Mouse (Mus musculus) lung, embryonic 15.5 days (tissue): Measurements from ENCODE around the gene Tifab. TPM values are rescaled to one million over a fixed set of nuclear protein-coding genes. Genes with fewer than 3 reads are reported as not detected.

Experiments
- ATAC-seq: fragments of 200-750 bp; cut with Nextera tagmentation; 2 replicates; pipeline ENCODE4 v1.8.0; 2017; ENCODE audit warnings: moderate number of reproducible peaks, borderline replicate concordance; ENCODE audit not compliant: low FRiP score, low TSS enrichment; ENCODE audit errors: extremely low read depth
- H3K27ac ChIP-seq: fragments of 300-500 bp; sonication (generic); 2 replicates; pipeline ENCODE4 v1.5.1; 2015; ENCODE audit warnings: moderate library complexity, mild to moderate bottlenecking, inconsistent platforms
- H3K27me3 ChIP-seq: fragments of 300-500 bp; sonication (generic); 2 replicates; pipeline ENCODE4 v1.6.1; 2015; ENCODE audit warnings: inconsistent platforms
- H3K36me3 ChIP-seq: fragments of 300-500 bp; sonication (generic); 2 replicates; pipeline ENCODE4 v1.6.1; 2015; ENCODE audit warnings: inconsistent platforms
- H3K4me1 ChIP-seq: fragments of 300-500 bp; sonication (generic); 2 replicates; pipeline ENCODE4 v1.6.1; 2015; ENCODE audit warnings: inconsistent platforms
- H3K4me2 ChIP-seq: fragments of 300-500 bp; sonication (generic); 2 replicates; pipeline ENCODE4 v1.6.1; 2015; ENCODE audit warnings: inconsistent platforms, mild to moderate bottlenecking, moderate library complexity
- H3K4me3 ChIP-seq: fragments of 300-500 bp; sonication (generic); 2 replicates; pipeline ENCODE4 v1.5.1; 2015; ENCODE audit warnings: mild to moderate bottlenecking, inconsistent platforms
- H3K9ac ChIP-seq: fragments of 300-500 bp; sonication (generic); 2 replicates; pipeline ENCODE4 v1.6.1; 2015; ENCODE audit warnings: inconsistent platforms
- H3K9me3 ChIP-seq: fragments of 300-500 bp; sonication (generic); 2 replicates; pipeline ENCODE4 v1.6.1; 2016; ENCODE audit warnings: inconsistent platforms
- WGBS: fragments of 180-500 bp; shearing (Covaris S2); methylation state at CpG from one replicate; pipeline ENCODE4 v1.1.7; 2015; 5-methylcytosine and 5-hydroxymethylcytosine counted together
- polyA plus RNA-seq: library from polyadenylated mRNA; unstranded; fragments of >200 nt; fragmentation: Nextera tagmentation; extraction: Ambion mirVana; gene quantifications from 2 replicates; pipeline ENCODE4 v1.2.1, GENCODE M21; 2015

Tifab gene
- polyA plus RNA-seq, 1 experiment from 2014 or later = 3.1 TPM

DNA sequence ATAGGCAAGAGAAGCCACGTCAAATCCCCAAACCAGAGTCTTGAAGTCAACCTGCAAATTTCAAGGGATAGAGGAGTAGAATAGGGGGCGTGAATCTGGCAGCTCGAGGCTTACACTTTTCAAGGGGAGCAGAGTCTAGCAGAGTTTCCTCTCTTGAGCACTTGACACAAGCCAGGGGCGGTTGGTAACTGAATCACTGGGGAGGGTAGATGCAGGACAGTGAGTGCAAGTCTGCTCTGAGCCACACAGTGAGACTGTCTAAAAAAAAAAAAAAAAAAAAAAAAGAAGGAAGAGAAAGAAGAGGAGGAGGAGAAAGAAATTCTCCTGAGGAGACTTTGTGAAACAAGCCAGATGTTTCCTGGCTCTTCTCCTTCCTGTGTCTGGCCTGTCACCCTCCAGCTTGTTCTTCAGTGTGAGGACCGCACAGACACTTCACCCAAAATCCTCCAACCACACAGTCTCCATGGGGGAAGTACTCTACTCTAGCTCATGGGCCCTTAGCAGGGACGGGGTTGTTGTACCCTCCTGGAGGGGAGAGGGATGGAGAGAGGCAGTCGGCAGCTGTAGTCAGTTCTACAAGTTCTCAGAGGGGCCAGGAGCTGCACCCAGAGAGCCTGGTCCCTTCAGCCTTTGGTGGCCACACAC, 5.7 kb downstream of the Tifab start:
- Histone ChIP-seq H3K36me3 (no peaks in the 10 kb centered on the region), H3K27me3 (peaks cover 4% of the 10 kb centered on the region; the same call in 1 of the 2 replicates), H3K9ac (no peak overlapping the region), H3K4me1 (no peaks in the 10 kb centered on the region), H3K27ac (no peak overlapping the region; the same call in 1 of the 2 replicates), H3K4me3 (no peak overlapping the region), H3K9me3 (no peaks in the 10 kb centered on the region), H3K4me2 (no peak overlapping the region)
- ATAC-seq = no peak
- 43% methylated on average over 7 of the region's 7 CpGs for WGBS

DNA sequence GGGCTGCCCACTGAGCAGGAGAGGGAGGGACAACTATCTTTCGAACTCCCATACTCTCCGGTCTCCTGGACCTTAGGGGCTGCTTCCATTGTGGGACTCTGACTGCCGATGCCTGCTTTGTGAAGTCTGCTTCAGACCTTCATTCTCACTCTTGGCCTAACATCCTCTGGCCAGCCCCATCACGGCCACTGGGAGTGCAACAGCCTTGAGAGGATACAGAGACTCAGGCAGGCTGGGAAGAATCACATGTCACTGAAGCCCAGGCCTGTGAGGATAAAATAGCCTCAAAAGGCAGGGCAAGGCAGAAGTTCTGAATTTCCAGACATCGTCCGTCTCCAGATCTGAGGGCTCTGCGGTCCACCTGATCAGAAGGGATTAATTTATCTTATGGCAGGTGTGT, 6.6 kb downstream of the Tifab start:
- no peaks in the 10 kb centered on the region for H3K4me1 ChIP-seq

GRCm38 (mm10) chr13:56168403-56168781, 10.3 kb downstream of the Tifab start:
- ATAC-seq = no peak
- Histone ChIP-seq H3K4me1 (peaks cover 8% of the 10 kb centered on the region), H3K27me3 (no peaks in the 10 kb centered on the region), H3K4me2 (no peak overlapping the region), H3K27ac (no peak overlapping the region), H3K36me3 (no peaks in the 10 kb centered on the region), H3K9me3 (no peaks in the 10 kb centered on the region), H3K9ac (no peak overlapping the region), H3K4me3 (no peak overlapping the region)
- WGBS = 55% methylated on average over 3 of the region's 3 CpGs

More for the DNA sequence above, 6.6 kb downstream of the Tifab start:
- Histone ChIP-seq H3K4me2 (no peak overlapping the region), H3K9ac (no peak overlapping the region), H3K9me3 (no peaks in the 10 kb centered on the region), H3K27ac (no peak overlapping the region), H3K36me3 (no peaks in the 10 kb centered on the region), H3K27me3 (peaks cover 4% of the 10 kb centered on the region; the same call in 1 of the 2 replicates), H3K4me3 (no peak overlapping the region)
- no peak for ATAC-seq
- 79% methylated on average over 7 of the region's 7 CpGs for WGBS

GRCm38 (mm10) chr13:56167446-56168402, 11.0 kb downstream of the Tifab start:
- no peak overlapping the region for H3K9ac ChIP-seq
- no peak overlapping the region for H3K27ac ChIP-seq
- no peak overlapping the region for H3K4me2 ChIP-seq
- H3K27me3 ChIP-seq = no peaks in the 10 kb centered on the region
- 26% methylated on average over 11 of the region's 14 CpGs for WGBS
- no peak overlapping the region for H3K4me3 ChIP-seq
- H3K4me1 ChIP-seq = peaks cover 13% of the 10 kb centered on the region
- peak; percentile 57; the same call in 1 of the 2 replicates for ATAC-seq
- H3K9me3 ChIP-seq = no peaks in the 10 kb centered on the region
- H3K36me3 ChIP-seq = no peaks in the 10 kb centered on the region

DNA sequence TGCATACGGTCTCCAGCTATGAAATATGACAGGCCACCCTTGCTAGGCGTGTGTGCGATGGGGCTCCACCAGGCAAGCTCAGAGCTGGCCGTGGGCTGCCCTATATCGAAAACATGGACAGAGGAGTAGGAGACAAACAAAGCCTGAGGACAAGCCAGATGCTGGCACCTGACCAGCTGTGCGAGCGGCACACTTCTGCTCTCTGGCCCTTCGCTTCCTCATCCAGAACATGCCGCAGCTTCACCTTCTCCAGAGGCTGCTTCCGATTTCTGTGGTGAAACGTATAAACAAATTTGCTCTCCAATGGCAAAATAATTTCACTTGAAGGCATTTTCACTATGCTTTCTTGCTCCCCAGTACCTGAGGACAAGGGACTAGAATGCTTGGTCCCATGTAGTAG, 13.1 kb downstream of the Tifab start:
- Histone ChIP-seq H3K9me3 (no peaks in the 10 kb centered on the region), H3K4me3 (no peak overlapping the region), H3K27ac (no peak overlapping the region), H3K36me3 (no peaks in the 10 kb centered on the region), H3K27me3 (peaks cover 16% of the 10 kb centered on the region), H3K4me1 (peaks cover 13% of the 10 kb centered on the region), H3K4me2 (no peak overlapping the region), H3K9ac (no peak overlapping the region)
- WGBS = 80% methylated on average over 11 of the region's 11 CpGs
- ATAC-seq = no peak

DNA sequence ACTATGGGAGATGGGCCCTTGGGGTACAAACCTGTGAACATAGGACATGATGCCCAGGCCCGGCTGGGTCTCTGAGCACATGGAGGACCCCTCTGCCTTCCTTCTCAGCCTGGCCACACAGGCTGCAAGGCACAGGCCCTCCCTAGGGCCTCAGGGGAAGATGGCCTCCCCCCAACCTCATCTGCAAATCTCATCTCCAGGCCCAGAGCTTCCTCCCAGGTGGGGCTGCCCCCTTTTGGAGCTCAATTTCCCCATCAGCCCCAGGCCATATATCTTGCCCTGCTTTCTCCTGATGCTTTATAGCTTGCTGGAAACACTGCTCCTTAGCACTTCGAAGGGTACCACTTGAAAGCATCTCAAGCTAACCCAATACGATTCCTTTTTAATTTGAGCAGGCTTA, 14.3 kb downstream of the Tifab start:
- no peak for ATAC-seq
- Histone ChIP-seq H3K4me3 (no peak overlapping the region), H3K27ac (no peak overlapping the region), H3K9me3 (no peaks in the 10 kb centered on the region), H3K27me3 (peaks cover 21% of the 10 kb centered on the region), H3K36me3 (no peaks in the 10 kb centered on the region), H3K9ac (no peak overlapping the region), H3K4me1 (peaks cover 20% of the 10 kb centered on the region), H3K4me2 (no peak overlapping the region)
- WGBS = 82% methylated on average over 3 of the region's 3 CpGs

DNA sequence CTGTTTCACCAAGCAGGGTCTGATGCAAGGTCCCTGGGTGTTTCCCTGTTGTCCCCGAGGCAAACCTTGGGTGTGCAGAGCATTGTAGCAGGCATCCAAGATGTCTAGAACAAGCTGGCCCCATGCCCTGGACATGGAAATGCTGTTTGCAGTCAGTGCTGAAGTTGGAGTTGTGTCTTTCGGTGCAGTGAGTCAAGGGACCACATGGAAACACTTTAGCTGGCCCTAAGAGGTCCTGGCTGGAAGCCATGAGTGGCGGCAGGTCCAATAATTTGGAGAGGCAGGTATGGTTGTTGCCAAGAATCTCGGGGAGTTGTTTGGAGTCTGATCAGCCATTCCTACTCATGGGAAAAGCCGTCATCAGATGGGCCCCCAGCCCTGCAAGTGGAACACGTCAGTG, 14.9 kb downstream of the Tifab start:
- 24% methylated on average over 6 of the region's 6 CpGs for WGBS
- peaks cover 26% of the 10 kb centered on the region for H3K27me3 ChIP-seq
- H3K9ac ChIP-seq = no peak overlapping the region
- H3K27ac ChIP-seq = no peak overlapping the region
- ATAC-seq = no peak
- H3K9me3 ChIP-seq = no peaks in the 10 kb centered on the region
- H3K4me2 ChIP-seq = no peak overlapping the region
- peaks cover 25% of the 10 kb centered on the region for H3K4me1 ChIP-seq
- no peak overlapping the region for H3K4me3 ChIP-seq
- no peaks in the 10 kb centered on the region for H3K36me3 ChIP-seq

DNA sequence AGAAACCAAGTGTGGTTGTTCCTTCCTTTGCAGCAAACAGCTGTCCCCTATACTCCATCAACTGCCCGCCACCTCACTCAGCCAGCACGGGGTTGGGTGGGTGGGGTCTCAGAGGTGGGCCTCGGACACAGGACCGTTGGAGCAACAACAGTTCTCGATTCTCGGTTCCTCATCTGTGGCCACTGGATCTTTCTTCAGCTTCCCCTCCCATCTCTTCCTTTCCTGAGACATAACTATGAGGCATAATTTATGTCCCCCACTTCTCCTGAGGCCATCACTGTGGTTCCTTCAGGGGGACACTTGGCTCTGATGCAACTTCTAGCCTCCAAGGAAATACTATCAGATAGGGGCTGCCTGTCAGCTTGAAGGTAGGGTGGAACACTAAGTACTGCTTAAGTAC, 15.8 kb downstream of the Tifab start:
- peaks cover 26% of the 10 kb centered on the region for H3K27me3 ChIP-seq
- 61% methylated on average over 6 of the region's 6 CpGs for WGBS
- H3K9ac ChIP-seq = no peak overlapping the region
- peaks cover 25% of the 10 kb centered on the region for H3K4me1 ChIP-seq
- H3K4me3 ChIP-seq = no peak overlapping the region
- H3K9me3 ChIP-seq = no peaks in the 10 kb centered on the region
- ATAC-seq = no peak
- H3K4me2 ChIP-seq = no peak overlapping the region
- H3K27ac ChIP-seq = no peak overlapping the region
- H3K36me3 ChIP-seq = no peaks in the 10 kb centered on the region

- Histone ChIP-seq H3K36me3 (no peaks in the 10 kb centered on the region), H3K4me3 (no peak overlapping the region), H3K4me2 (no peak overlapping the region), H3K9me3 (no peaks in the 10 kb centered on the region), H3K4me1 (peaks cover 25% of the 10 kb centered on the region), H3K27ac (no peak overlapping the region), H3K9ac (no peak overlapping the region), H3K27me3 (peaks cover 33% of the 10 kb centered on the region)
- WGBS = 14% methylated on average over 17 of the region's 17 CpGs
- ATAC-seq = no peak
These were observed 18.9 kb downstream of the Tifab start for GRCm38 (mm10) chr13:56159614-56160363.

DNA sequence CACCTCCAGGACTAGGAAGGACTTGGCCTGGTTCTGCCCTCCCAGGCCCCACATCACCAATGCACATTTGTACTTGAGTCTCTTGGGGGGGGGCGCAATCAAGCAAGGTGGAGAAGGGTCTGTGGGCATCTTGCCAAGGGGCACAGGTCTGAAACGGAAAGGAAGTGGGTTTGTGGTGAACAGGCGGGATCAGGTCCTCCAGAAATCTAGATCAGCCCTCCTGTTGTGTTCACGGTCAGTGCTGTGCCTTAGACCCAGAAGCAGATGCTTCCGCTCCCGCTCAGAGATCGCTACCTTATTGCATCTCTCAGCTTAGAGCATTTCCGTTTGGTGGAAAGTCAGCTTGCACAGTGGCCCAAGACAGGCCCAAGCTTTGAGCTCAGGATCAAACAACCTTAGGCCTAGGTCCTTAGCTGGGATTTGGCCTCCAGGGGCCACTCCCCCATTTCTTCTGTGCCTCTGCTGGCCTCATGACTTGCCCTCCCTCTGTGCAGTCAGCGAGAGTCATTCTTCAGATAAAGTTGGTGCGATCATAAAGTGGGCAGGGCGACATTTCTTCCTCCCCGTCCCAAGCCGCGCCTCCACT, 19.6 kb downstream of the Tifab start:
- no peaks in the 10 kb centered on the region for H3K36me3 ChIP-seq
- peaks cover 33% of the 10 kb centered on the region for H3K27me3 ChIP-seq
- no peaks in the 10 kb centered on the region for H3K9me3 ChIP-seq
- ATAC-seq = 0 out of 2 replicates have a peak, but pooled peaks have one; percentile 19
- 0 out of 2 replicates have a peak overlapping the region, but pooled peaks have one; percentile 9 for H3K27ac ChIP-seq
- H3K9ac ChIP-seq = no peak overlapping the region
- H3K4me2 ChIP-seq = no peak overlapping the region; the same call in 1 of the 2 replicates
- peaks cover 24% of the 10 kb centered on the region for H3K4me1 ChIP-seq
- H3K4me3 ChIP-seq = no peak overlapping the region
- WGBS = 32% methylated on average over 14 of the region's 14 CpGs

- Histone ChIP-seq H3K27me3 (peaks cover 24% of the 10 kb centered on the region), H3K27ac (no peak overlapping the region), H3K4me3 (no peak overlapping the region), H3K4me2 (no peak overlapping the region), H3K9ac (no peak overlapping the region), H3K36me3 (no peaks in the 10 kb centered on the region), H3K9me3 (no peaks in the 10 kb centered on the region), H3K4me1 (peaks cover 15% of the 10 kb centered on the region)
- 48% methylated on average over 7 of the region's 7 CpGs for WGBS
- no peak for ATAC-seq
These were observed 23.0 kb downstream of the Tifab start for GRCm38 (mm10) chr13:56155671-56156070.
